Mouse (Mus musculus) common myeloid progenitor, adult 5-6 weeks (primary cell): Measurements from ENCODE around the gene 1810013L24Rik. TPM values are rescaled to one million over a fixed set of nuclear protein-coding genes. Genes with fewer than 3 reads are reported as not detected.

Source experiments
- ATAC-seq: replicated peaks from 2 replicates; pipeline ENCODE4 v1.8.0; 2016; ENCODE audit warnings: low read depth, mild to moderate bottlenecking, moderate TSS enrichment, inconsistent platforms; ENCODE audit not compliant: poor library complexity, severe bottlenecking
- total RNA-seq: library from RNA; stranded (forward); fragments of 200-1000, 187-1606 nt; gene quantifications from 2 replicates; pipeline ENCODE4 v1.2.3, GENCODE M21; 2017

The 1810013L24Rik gene
- 63.6 and 71.1 TPM in 2 replicates for total RNA-seq

DNA sequence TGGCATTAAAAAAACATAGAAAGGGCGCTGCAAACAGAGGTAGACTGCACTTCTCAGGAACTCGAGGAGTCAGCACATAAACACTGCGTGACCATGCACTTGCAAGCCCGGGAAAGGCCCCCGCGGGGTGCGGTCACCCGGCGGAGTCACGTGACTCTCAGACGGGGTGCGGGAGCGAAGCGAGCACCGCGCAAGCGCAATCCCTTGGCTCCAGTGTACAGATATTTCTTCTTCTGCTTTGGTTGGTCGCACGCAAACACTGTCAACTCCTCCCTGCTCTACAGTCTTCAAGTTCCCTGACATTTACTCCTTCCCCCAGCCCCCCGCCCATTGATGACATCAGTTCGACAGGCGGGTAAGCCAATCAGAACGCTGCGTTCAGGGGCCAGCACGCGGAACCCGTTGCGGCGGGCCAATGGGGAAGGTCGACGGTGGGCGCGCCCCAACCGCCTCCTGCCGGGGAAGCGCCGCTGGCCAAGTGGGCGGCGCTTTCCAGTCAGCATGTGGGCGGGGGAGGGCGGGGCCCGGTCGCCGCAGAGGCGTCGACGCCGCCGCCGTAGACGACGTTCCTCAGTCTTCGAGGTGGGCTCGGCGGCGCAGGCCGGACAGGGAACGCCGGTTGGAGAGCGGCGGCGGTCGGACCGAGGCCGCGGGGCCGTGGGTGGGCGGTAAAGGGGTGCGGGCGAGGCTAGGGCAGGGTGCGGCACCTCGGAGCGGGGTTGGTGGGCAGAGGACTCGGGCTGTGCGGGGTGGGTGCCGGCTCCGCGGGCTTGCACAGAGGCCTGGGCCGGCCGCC, at the start of gene 1810013L24Rik:
Gene 1810013L24Rik (plus strand): TSS at position 537 of the 796 bp plus-strand sequence.
- ATAC-seq = peak; percentile 89

DNA sequence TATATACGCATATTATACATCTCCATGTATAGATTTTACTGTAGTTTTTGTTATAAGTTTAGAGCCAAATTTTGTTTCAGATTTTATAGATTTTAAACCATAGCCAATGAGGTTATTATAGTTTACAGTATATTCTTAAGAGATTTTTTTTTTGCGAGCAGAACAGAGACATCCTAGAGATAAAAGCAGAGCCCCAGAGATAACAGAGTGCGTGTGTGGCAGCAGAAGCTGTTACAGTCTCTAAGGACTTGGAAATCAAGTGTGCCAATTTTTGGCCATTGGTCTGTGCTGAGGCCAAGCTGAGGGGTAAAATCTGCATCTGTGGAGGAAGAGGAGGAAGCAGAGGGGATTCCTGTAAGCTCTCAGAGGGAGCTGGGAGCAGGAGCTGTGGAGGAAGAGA, 49.7 kb upstream of the 1810013L24Rik start:
- ATAC-seq = no peak

DNA sequence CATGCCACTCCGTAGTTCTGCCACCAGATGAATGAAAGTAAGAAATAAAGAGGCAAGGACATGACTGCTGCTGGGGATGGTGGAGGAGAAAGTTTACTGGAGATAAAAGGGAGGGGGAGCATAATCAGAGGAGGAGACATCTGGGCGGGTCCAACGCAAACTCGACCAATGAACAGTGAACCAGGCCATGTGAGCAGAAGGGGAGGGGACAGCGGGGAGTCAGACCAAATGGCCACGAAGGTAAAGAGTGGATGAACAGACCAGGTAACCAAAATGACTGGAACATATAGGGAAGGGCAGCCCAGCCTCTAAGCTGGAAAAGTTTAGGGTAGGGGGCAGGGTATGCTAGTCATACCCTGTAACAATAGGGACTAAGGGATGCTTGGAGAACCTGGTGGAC, 48.7 kb upstream of the 1810013L24Rik start:
- no peak for ATAC-seq

DNA sequence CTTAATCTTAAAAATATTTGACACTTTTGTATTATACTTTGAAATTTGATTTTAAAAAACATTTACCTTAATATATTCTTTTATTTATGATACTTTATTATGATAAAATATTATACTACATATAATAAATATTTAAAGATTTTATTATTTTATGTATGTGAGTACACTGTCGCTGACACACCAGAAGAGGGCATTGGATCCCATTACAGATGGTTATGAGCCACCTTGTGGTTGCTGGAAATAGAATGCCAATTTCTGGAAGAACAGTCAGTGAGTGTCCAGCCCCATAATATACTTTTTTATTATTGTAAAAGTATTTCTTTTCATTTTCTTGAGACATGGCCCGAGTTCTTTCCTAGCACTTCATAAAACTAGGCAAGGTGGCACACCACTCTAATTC, 48.2 kb upstream of the 1810013L24Rik start:
- ATAC-seq = no peak

DNA sequence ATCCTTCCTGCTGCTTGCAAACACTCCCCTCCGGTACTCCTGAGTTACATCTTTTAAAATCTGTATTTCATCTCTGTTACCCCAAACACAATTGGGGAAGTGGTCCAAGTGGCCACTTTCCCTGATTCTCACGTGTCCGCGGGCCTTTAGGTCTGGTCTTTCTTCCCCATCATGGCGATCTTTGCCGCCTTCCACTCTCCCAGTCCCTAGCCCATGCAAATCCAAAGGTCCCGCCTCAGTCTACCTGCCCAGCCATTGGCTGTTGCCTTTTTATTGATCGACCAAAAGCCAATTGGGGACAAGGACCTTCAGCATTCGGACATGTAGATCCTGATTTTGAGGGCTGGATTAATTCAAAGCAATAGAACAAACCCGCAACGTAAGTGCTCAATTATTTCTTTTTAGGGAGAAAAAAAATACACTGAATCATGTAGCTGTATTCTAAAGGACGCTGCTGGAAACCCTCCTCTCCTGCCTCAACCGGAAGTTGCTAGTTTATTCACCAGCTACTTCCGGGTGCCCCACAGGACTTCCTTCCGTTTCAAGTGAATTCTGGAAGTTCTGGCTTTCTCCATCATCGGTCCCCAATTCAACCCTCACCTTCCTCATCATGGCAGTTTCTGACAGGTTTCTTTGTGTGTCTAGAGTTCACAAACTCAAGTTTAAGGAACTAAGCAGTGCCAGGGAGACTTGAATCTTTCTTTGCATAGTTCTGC, 46.5 kb upstream of the 1810013L24Rik start:
- no peak for ATAC-seq

- peak; percentile 78 for ATAC-seq
These were observed 45.1 kb upstream of the 1810013L24Rik start for GRCm38 (mm10) chr16:8784753-8785152.

DNA sequence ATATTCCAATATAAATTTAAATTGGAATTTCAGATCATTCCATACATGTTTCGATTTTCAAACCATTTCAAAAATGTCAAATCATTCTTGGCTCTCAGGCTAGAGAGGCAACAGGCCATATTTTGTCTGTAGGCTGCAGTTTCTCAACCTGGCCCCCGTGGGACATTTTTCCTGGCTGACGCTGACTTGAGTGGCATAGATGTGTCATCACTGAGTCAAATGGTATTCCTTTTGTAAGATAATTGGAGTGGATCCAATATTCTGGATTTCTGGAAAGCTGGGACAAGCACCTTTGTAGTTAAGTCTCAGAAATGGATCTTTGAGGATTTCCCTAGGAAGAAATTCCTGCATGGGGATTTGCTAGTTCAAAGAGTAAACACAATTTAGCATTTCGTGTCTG, 39.0 kb upstream of the 1810013L24Rik start:
- no peak for ATAC-seq

- ATAC-seq = no peak
These were observed 37.8 kb upstream of the 1810013L24Rik start, which contains the start of gene Usp7 for GRCm38 (mm10) chr16:8791949-8792557. Gene Usp7, minus strand, starts transcription at chr16:8792308.

DNA sequence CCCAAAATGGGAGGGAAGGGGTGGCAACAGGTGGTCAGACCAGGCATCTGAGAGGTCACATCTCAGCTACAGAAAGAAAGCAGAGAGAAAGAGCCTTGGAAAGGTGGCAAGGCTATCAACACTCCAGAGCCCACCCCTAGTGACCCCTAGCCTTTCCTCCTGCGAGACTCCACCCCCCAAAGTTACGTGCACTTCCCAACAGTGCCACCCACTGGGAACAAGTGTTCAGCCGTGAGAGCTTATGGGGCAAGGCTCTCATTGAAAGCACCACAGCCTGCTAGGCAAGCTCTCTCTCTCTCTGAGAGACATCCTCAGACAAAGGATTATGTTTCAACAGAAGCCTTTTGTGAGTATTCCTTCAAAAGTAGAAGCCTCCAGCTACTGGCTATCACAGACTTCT, 34.9 kb upstream of the 1810013L24Rik start:
- peak; percentile 94 for ATAC-seq

DNA sequence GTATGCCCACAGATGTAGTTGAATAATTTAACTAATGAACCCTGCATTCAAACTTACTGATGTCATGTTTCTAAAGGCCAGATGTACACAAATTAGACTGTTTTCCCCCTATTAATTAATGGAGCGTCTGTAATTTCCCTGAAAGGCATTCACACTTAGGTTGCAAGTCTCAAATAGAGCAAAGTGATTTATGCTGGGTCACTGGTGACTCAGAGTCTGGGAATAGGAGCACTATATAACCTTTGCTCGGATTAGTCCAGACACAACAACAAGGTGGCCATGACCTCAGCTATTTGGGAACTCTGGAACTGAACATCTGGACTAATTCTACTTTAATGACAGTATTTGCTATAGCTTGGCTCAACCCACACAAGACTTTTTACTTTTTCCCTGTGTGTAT, 34.0 kb upstream of the 1810013L24Rik start:
- no peak for ATAC-seq

GRCm38 (mm10) chr16:8806703-8807102, 23.2 kb upstream of the 1810013L24Rik start:
- peak; percentile 81 for ATAC-seq

- ATAC-seq = peak; percentile 54; the same call in 1 of the 2 replicates
These were observed 19.3 kb upstream of the 1810013L24Rik start for GRCm38 (mm10) chr16:8810399-8811127.

DNA sequence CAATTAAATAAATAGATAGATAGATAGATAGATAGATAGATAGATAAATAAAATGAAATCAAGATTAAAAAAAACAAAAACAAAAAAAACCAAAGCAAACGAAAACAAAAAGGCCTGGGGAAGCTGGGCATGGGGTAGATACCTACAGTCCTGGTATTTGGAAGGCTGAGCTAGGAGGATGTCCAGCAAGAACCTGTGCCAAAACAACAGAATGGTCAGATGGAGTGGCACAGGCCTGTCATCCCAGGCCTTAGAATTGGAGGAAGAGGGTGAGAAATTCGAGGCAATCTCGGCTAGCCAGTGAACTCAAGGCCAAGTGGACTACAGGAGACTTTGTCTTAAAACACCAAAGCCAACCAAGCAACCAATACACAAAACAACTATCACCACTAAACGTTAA, 12.0 kb upstream of the 1810013L24Rik start:
- no peak for ATAC-seq

- no peak for ATAC-seq
These were observed 8.5 kb upstream of the 1810013L24Rik start for GRCm38 (mm10) chr16:8821429-8821828.

- ATAC-seq = no peak
These were observed 7.3 kb upstream of the 1810013L24Rik start for GRCm38 (mm10) chr16:8822586-8822985.

GRCm38 (mm10) chr16:8823661-8824060, 6.2 kb upstream of the 1810013L24Rik start:
- peak; percentile 88 for ATAC-seq

- no peak for ATAC-seq
These were observed 2.5 kb upstream of the 1810013L24Rik start for GRCm38 (mm10) chr16:8827366-8827765.

GRCm38 (mm10) chr16:8828636-8829563, 1.0 kb upstream of the 1810013L24Rik start:
- ATAC-seq = peak; percentile 37
